Comparison of ENCODE assay signal across 9 mouse cellular contexts in genomic region chr9:106282024-106282423, GRCm38 (mm10). TPM values are rescaled to one million over a fixed set of nuclear protein-coding genes. Genes with fewer than 3 reads are reported as not detected.
DNase-seq lines count a peak whose midpoint lies in the region; ATAC-seq and TF ChIP-seq lines count a peak whose summit lies in the region.
"Had no signal": no experiment of that assay in that cellular context is flagged by ENCODE, and none has a peak within 500 bp of the region (broad histone marks: within the 10 kb centered on the region; RNA-seq: fewer than 3 reads in every experiment).

No protein-coding gene starts in this region.

- no peak for ATAC-seq in hindbrain, embryonic 16.5 days
- ATAC-seq in hindbrain, embryonic 14.5 days (ENCODE audit: low FRiP score): no peak
- ATAC-seq in midbrain, embryonic 12.5 days (ENCODE audit: low FRiP score, low read depth): no peak
- ATAC-seq in cerebellum, adult (ENCODE audit: insufficient number of reproducible peaks, low FRiP score, low TSS enrichment): no peak

- no peak for TF ChIP-seq POLR2A in bone marrow macrophage, adult 2 months (IDR thresholded peaks at IDR 0.05; ENCODE audit: borderline replicate concordance, low read depth, low read length)

- TF ChIP-seq CTCF in bone marrow macrophage, adult 2 months (IDR thresholded peaks at IDR 0.05; ENCODE audit: low read depth, low read length): no peak

- H3K9me3 ChIP-seq in hindbrain, embryonic 10.5 days: no peaks in the 10 kb centered on the region
- no peaks in the 10 kb centered on the region for H3K9me3 ChIP-seq in hindbrain, embryonic 16.5 days (ENCODE audit: control insufficient read depth, low read length)
- no peaks in the 10 kb centered on the region for H3K9me3 ChIP-seq in hindbrain, embryonic 14.5 days (ENCODE audit: control insufficient read depth, low read length)
- H3K9me3 ChIP-seq in midbrain, embryonic 12.5 days: no peaks in the 10 kb centered on the region

- H3K4me1 ChIP-seq in hindbrain, embryonic 10.5 days (replicated peaks): peaks cover 18% of the 10 kb centered on the region
- peaks cover 12% of the 10 kb centered on the region for H3K4me1 ChIP-seq in hindbrain, embryonic 16.5 days (ENCODE audit: control insufficient read depth, insufficient read depth, low read depth, low read length)
- peaks cover 6% of the 10 kb centered on the region; the same call in 1 of the 2 replicates for H3K4me1 ChIP-seq in bone marrow macrophage, adult 2 months (ENCODE audit: control insufficient read depth, insufficient read depth, low read length)
- peaks cover 10% of the 10 kb centered on the region for H3K4me1 ChIP-seq in hindbrain, embryonic 14.5 days (replicated peaks; ENCODE audit: control insufficient read depth, insufficient read depth, low read length)
- H3K4me1 ChIP-seq in midbrain, embryonic 12.5 days: peaks cover 12% of the 10 kb centered on the region

- peaks cover 30% of the 10 kb centered on the region for H3K36me3 ChIP-seq in hindbrain, embryonic 10.5 days
- H3K36me3 ChIP-seq in hindbrain, embryonic 16.5 days (ENCODE audit: control insufficient read depth, insufficient read depth, low read length): no peaks in the 10 kb centered on the region
- H3K36me3 ChIP-seq in hindbrain, embryonic 14.5 days (replicated peaks; ENCODE audit: control insufficient read depth, insufficient read depth): no peaks in the 10 kb centered on the region
- peaks cover 11% of the 10 kb centered on the region for H3K36me3 ChIP-seq in midbrain, embryonic 12.5 days

- intact Hi-C loops in left cerebral cortex, postnatal 10 days (cut with DNase I): no loop called here

- H3K27me3 ChIP-seq in hindbrain, embryonic 10.5 days (ENCODE audit: insufficient read depth, poor library complexity, severe bottlenecking): no peaks in the 10 kb centered on the region
- H3K27me3 ChIP-seq in hindbrain, embryonic 16.5 days (replicated peaks; ENCODE audit: control insufficient read depth, insufficient read depth, low read length): no peaks in the 10 kb centered on the region
- H3K27me3 ChIP-seq in hindbrain, embryonic 14.5 days (ENCODE audit: control insufficient read depth, insufficient read depth, low read length): no peaks in the 10 kb centered on the region
- no peaks in the 10 kb centered on the region for H3K27me3 ChIP-seq in midbrain, embryonic 12.5 days

- H3K4me3 ChIP-seq in hindbrain, embryonic 10.5 days: peak overlapping the region; percentile 62
- H3K4me3 ChIP-seq in hindbrain, embryonic 16.5 days (ENCODE audit: low read length): no peak overlapping the region
- H3K4me3 ChIP-seq in bone marrow macrophage, adult 2 months (ENCODE audit: insufficient read depth, low read length): peak overlapping the region; percentile 83
- no peak overlapping the region for H3K4me3 ChIP-seq in hindbrain, embryonic 14.5 days (replicated peaks; ENCODE audit: low read length)
- peak overlapping the region; percentile 53 for H3K4me3 ChIP-seq in midbrain, embryonic 12.5 days

- no peak for DNase-seq in hindbrain, embryonic 10.5 days (ENCODE audit: low spot score)
- no peak for DNase-seq in hindbrain, embryonic 14.5 days (ENCODE audit: low spot score)
- no peak for DNase-seq in left cerebral cortex, postnatal 10 days (ENCODE audit: extremely low spot score in 1 of 2, low spot score in 2 of 2)
- no peak for DNase-seq in urinary bladder, adult 2 months (ENCODE audit: low spot score)

- H3K9ac ChIP-seq in hindbrain, embryonic 16.5 days (ENCODE audit: low read depth, low read length): no peak overlapping the region
- 0 out of 2 replicates have a peak overlapping the region, but pooled peaks have one; percentile 58 for H3K9ac ChIP-seq in hindbrain, embryonic 14.5 days
- H3K9ac ChIP-seq in midbrain, embryonic 12.5 days (replicated peaks): peak overlapping the region; percentile 60; the same call in 1 of the 2 replicates

- WGBS in hindbrain, embryonic 10.5 days: 78% methylated on average over 3 of the region's 3 CpGs
- WGBS in hindbrain, embryonic 16.5 days: 87% methylated on average over 3 of the region's 3 CpGs
- WGBS in hindbrain, embryonic 14.5 days: 75% methylated on average over 3 of the region's 3 CpGs
- 75% methylated on average over 3 of the region's 3 CpGs for WGBS in midbrain, embryonic 12.5 days

- H3K27ac ChIP-seq in hindbrain, embryonic 10.5 days: no peak overlapping the region
- no peak overlapping the region for H3K27ac ChIP-seq in hindbrain, embryonic 16.5 days (ENCODE audit: low read depth, low read length)
- H3K27ac ChIP-seq in bone marrow macrophage, adult 2 months (ENCODE audit: insufficient read depth, low read depth, low read length): no peak overlapping the region
- H3K27ac ChIP-seq in hindbrain, embryonic 14.5 days: no peak overlapping the region
- no peak overlapping the region for H3K27ac ChIP-seq in midbrain, embryonic 12.5 days (replicated peaks)
- H3K27ac ChIP-seq: left cerebral cortex, adult 2 months had no signal

- H3K4me2 ChIP-seq in hindbrain, embryonic 16.5 days (ENCODE audit: low read length): no peak overlapping the region
- H3K4me2 ChIP-seq in hindbrain, embryonic 14.5 days (replicated peaks): peak overlapping the region; percentile 74; the same call in 1 of the 2 replicates
- H3K4me2 ChIP-seq in midbrain, embryonic 12.5 days (replicated peaks): peak overlapping the region; percentile 85

RNA-seq across cellular contexts. Expression of gene Poc1a, which starts 1.2 kb away (rescaled TPM):
- 36.7 and 41.8 TPM in 2 replicates for polyA plus RNA-seq in hindbrain, embryonic 10.5 days (2016; fragmentation: Nextera tagmentation; extraction: Ambion mirVana)
- polyA plus RNA-seq in hindbrain, embryonic 16.5 days (2015; fragmentation: Nextera tagmentation; extraction: Ambion mirVana): 8.9 and 9.7 TPM in 2 replicates
- polyA plus RNA-seq in bone marrow macrophage, adult 2 months (2012; ENCODE audit: insufficient read depth, insufficient read length, missing spikeins): 8.3 and 13.7 TPM in 2 replicates
- 6.3 and 7.3 TPM in 2 replicates for polyA plus RNA-seq in hindbrain, embryonic 14.5 days (2014; fragmentation: Nextera tagmentation; extraction: Ambion mirVana)
- 21.0 and 23.2 TPM in 2 replicates for polyA plus RNA-seq in midbrain, embryonic 12.5 days (2016; fragmentation: Nextera tagmentation; extraction: Ambion mirVana)
- 10 to 100 TPM; 15.6 to 17.8 TPM for total RNA-seq in left cerebral cortex, postnatal 10 days (2021)
- polyA plus RNA-seq in urinary bladder, adult 2 months (2012; rRNA removed): 3.9 and 4.5 TPM in 2 replicates

RNA-seq across cellular contexts. Expression of gene Alas1, which starts 33.6 kb away (rescaled TPM):
- polyA plus RNA-seq in hindbrain, embryonic 10.5 days (2016; fragmentation: Nextera tagmentation; extraction: Ambion mirVana): 60.4 and 78.6 TPM in 2 replicates
- 105 and 112 TPM in 2 replicates for polyA plus RNA-seq in hindbrain, embryonic 16.5 days (2015; fragmentation: Nextera tagmentation; extraction: Ambion mirVana)
- 67.2 and 70.5 TPM in 2 replicates for polyA plus RNA-seq in bone marrow macrophage, adult 2 months (2012; ENCODE audit: insufficient read depth, insufficient read length, missing spikeins)
- polyA plus RNA-seq in hindbrain, embryonic 14.5 days (2014; fragmentation: Nextera tagmentation; extraction: Ambion mirVana): 99.0 and 99.7 TPM in 2 replicates
- polyA plus RNA-seq in midbrain, embryonic 12.5 days (2016; fragmentation: Nextera tagmentation; extraction: Ambion mirVana): 79.0 and 87.6 TPM in 2 replicates
- total RNA-seq in left cerebral cortex, postnatal 10 days (2021): 100 to 1,000 TPM; 125 to 127 TPM
- 93.3 and 105 TPM in 2 replicates for polyA plus RNA-seq in urinary bladder, adult 2 months (2012; rRNA removed)

RNA-seq across cellular contexts. Expression of gene Tlr9, which starts 59.6 kb away (rescaled TPM):
- polyA plus RNA-seq in hindbrain, embryonic 10.5 days (2016; fragmentation: Nextera tagmentation; extraction: Ambion mirVana): not detected in 2 replicates
- polyA plus RNA-seq in hindbrain, embryonic 16.5 days (2015; fragmentation: Nextera tagmentation; extraction: Ambion mirVana): 0.04 and 0.09 TPM in 2 replicates
- polyA plus RNA-seq in bone marrow macrophage, adult 2 months (2012; ENCODE audit: insufficient read depth, insufficient read length, missing spikeins): 41.6 and 61.6 TPM in 2 replicates
- polyA plus RNA-seq in hindbrain, embryonic 14.5 days (2014; fragmentation: Nextera tagmentation; extraction: Ambion mirVana): 0.12 TPM in 1 of 2 replicates, not detected in the other
- not detected in 2 replicates for polyA plus RNA-seq in midbrain, embryonic 12.5 days (2016; fragmentation: Nextera tagmentation; extraction: Ambion mirVana)
- total RNA-seq in left cerebral cortex, postnatal 10 days (2021): 1 to 10 TPM; 1.1 to 1.4 TPM
- 1.8 and 2.5 TPM in 2 replicates for polyA plus RNA-seq in urinary bladder, adult 2 months (2012; rRNA removed)

Comparison
In these comparisons a context has a peak if more than half of its experiments do, and no peak if none do; other contexts are left out.
1. H3K4me3 ChIP-seq: peak in hindbrain, embryonic 10.5 days (single experiment), bone marrow macrophage, adult 2 months (single experiment) and midbrain, embryonic 12.5 days (single experiment); none in hindbrain, embryonic 16.5 days (single experiment) and hindbrain, embryonic 14.5 days (single experiment).
2. RNA of gene Tlr9, which starts 59.6 kb away (polyA plus RNA-seq): 41.6 to 61.6 TPM in bone marrow macrophage, adult 2 months; 1.8 to 2.5 TPM in urinary bladder, adult 2 months, 0.12 TPM in hindbrain, embryonic 14.5 days, not detected in midbrain, embryonic 12.5 days, 0.04 to 0.09 TPM in hindbrain, embryonic 16.5 days and not detected in hindbrain, embryonic 10.5 days; every median in the first group is over 10 times any median in the second.